In genomic region chr4:57833060-57833459, GRCm38 (mm10) we compare ENCODE assay signal across 14 mouse cellular contexts.
A peak's percentile ranks its signal among the peaks of the same experiment; 100 is the strongest.
DNase-seq lines count a peak whose midpoint lies in the region; ATAC-seq and TF ChIP-seq lines count a peak whose summit lies in the region.
"Had no signal": no experiment of that assay in that cellular context is flagged by ENCODE, and none has a peak within 500 bp of the region (broad histone marks: within the 10 kb centered on the region; RNA-seq: fewer than 3 reads in every experiment).

No protein-coding gene starts in this region.

- TF ChIP-seq CTCF in heart, postnatal 0 days (IDR thresholded peaks at IDR 0.05; ENCODE audit: low read depth), result no peak

- H3K9ac ChIP-seq in heart, postnatal 0 days (replicated peaks; ENCODE audit: low read depth, low read length), result no peak overlapping the region
- H3K9ac ChIP-seq in limb, embryonic 12.5 days (replicated peaks), result no peak overlapping the region
- H3K9ac ChIP-seq: midbrain, embryonic 15.5 days had no signal

- no peak for TF ChIP-seq EP300 in heart, postnatal 0 days (IDR thresholded peaks at IDR 0.05; ENCODE audit: low read depth)

- H3K4me2 ChIP-seq in heart, postnatal 0 days (ENCODE audit: low read depth, low read length), result no peak overlapping the region
- H3K4me2 ChIP-seq in limb, embryonic 12.5 days, result no peak overlapping the region
- H3K4me2 ChIP-seq: midbrain, embryonic 15.5 days had no signal

- ATAC-seq in heart, postnatal 0 days (ENCODE audit: insufficient read depth, low read depth), result no peak
- ATAC-seq in limb, embryonic 12.5 days (ENCODE audit: insufficient number of reproducible peaks, insufficient read depth, low FRiP score, low TSS enrichment, low read depth), result no peak
- ATAC-seq: midbrain, embryonic 15.5 days had no signal

- no peaks in the 10 kb centered on the region for H3K9me3 ChIP-seq in heart, postnatal 0 days (replicated peaks; ENCODE audit: control insufficient read depth, low read length)
- H3K9me3 ChIP-seq in limb, embryonic 12.5 days, result no peaks in the 10 kb centered on the region
- H3K9me3 ChIP-seq: midbrain, embryonic 15.5 days had no signal

- 0 out of 2 replicates have a peak overlapping the region, but pooled peaks have one; percentile 18 for H3K27ac ChIP-seq in heart, postnatal 0 days (ENCODE audit: low read depth)
- H3K27ac ChIP-seq in limb, embryonic 12.5 days, result 0 out of 2 replicates have a peak overlapping the region, but pooled peaks have one; percentile 3
- H3K27ac ChIP-seq: midbrain, embryonic 15.5 days had no signal

- DNase-seq in heart, postnatal 0 days (ENCODE audit: low spot score), result no peak
- no peak for DNase-seq in heart, adult 8-10 months (ENCODE audit: low spot score)
- peak; percentile 54 for DNase-seq in A20 (ENCODE audit: low read depth, low spot score)
- DNase-seq in embryo, embryonic 10.5 days (ENCODE audit: low spot score), result peak; percentile 65
- DNase-seq in left cerebral cortex, adult 18-20 months (ENCODE audit: low spot score in 2 of 2), result no peak
- DNase-seq in cerebellum, adult 18-20 months, result no peak
- DNase-seq in kidney, adult 8-10 months, result no peak
- DNase-seq: cerebellum, postnatal 10 days; gastrocnemius, postnatal 10 days; heart, postnatal 4 days; kidney, postnatal 14 days; lung, adult 2 months had no signal

- no peaks in the 10 kb centered on the region for H3K27me3 ChIP-seq in heart, postnatal 0 days (ENCODE audit: control insufficient read depth, insufficient read depth, low read length)
- no peaks in the 10 kb centered on the region for H3K27me3 ChIP-seq in limb, embryonic 12.5 days

- WGBS in heart, postnatal 0 days, result 74% methylated on average over 4 of the region's 4 CpGs
- WGBS in limb, embryonic 12.5 days, result 64% methylated on average over 4 of the region's 4 CpGs

- H3K4me1 ChIP-seq in heart, postnatal 0 days (ENCODE audit: control insufficient read depth, insufficient read depth), result peaks cover 70% of the 10 kb centered on the region
- H3K4me1 ChIP-seq in limb, embryonic 12.5 days (replicated peaks), result peaks cover 38% of the 10 kb centered on the region
- H3K4me1 ChIP-seq: midbrain, embryonic 15.5 days had no signal

- no peak overlapping the region for H3K4me3 ChIP-seq in heart, postnatal 0 days (ENCODE audit: low read depth, low read length)
- no peak overlapping the region for H3K4me3 ChIP-seq in limb, embryonic 12.5 days (replicated peaks)
- H3K4me3 ChIP-seq: midbrain, embryonic 15.5 days had no signal

- no peaks in the 10 kb centered on the region for H3K36me3 ChIP-seq in heart, postnatal 0 days (replicated peaks; ENCODE audit: control insufficient read depth, insufficient read depth, low read length)
- no peaks in the 10 kb centered on the region for H3K36me3 ChIP-seq in limb, embryonic 12.5 days
- H3K36me3 ChIP-seq: midbrain, embryonic 15.5 days had no signal

Comparison
In these comparisons a context has a peak if more than half of its experiments do, and no peak if none do; other contexts are left out.
1. DNase-seq: peak in A20 (single experiment) and embryo, embryonic 10.5 days (single experiment); none in heart, postnatal 0 days (single experiment), heart, adult 8-10 months (single experiment), left cerebral cortex, adult 18-20 months (0 of 2), cerebellum, adult 18-20 months (0 of 2) and kidney, adult 8-10 months (0 of 2).